Mouse (Mus musculus) activated CD4-positive, CD25-positive, alpha-beta regulatory T cell, adult 9 weeks (primary cell): ENCODE data around the gene Samt3. TPM values are rescaled to one million over a fixed set of nuclear protein-coding genes. Genes with fewer than 3 reads are reported as not detected.

ENCODE experiments used
- polyA plus RNA-seq: library from polyadenylated mRNA; unstranded; fragments of 100-300 nt; shearing (Covaris generic); gene quantifications from one replicate; pipeline ENCODE4 v1.2.1, GENCODE M21; 2017

Samt3 gene
- not detected for polyA plus RNA-seq

GRCm38 (mm10) chrX:86043899-86044298, at the start of gene Samt3:
Gene Samt3, plus strand, starts transcription at chrX:86044199.

Other genes with a start within 250 kb of the Samt3 start
- gene 5430427O19Rik, start 173.8 kb upstream of the Samt3 start, polyA plus RNA-seq, result 2.4 TPM
- gene Nr0b1, start 147.6 kb downstream of the Samt3 start, polyA plus RNA-seq, result not detected